Comparison of ENCODE assay signal across 26 mouse cellular contexts in the genomic region with DNA sequence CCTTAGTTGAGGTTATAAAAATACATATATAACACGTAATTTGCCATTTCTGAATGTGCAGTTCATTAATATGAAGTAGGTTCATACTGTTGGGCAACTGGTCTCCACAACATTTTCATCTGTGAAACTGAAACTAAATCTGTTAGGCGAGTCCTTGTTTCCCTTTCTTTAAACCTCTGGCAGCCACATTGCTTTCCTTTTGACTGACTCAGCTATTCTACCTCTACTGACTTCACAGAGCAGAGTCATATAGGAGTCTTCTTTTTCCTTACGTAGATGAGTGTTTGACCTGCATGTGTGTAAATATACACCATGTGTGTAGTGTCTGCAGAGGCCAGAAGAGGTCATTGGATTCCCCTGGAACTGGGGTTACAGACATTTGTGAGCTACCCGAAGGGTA.
DNase-seq lines count a peak whose midpoint lies in the region; ATAC-seq lines count a peak whose summit lies in the region.
"Had no signal": no experiment of that assay in that cellular context is flagged by ENCODE, and none has a peak within 500 bp of the region (broad histone marks: within the 10 kb centered on the region; RNA-seq: fewer than 3 reads in every experiment).

No protein-coding gene starts in this region.

- DNase-seq in urinary bladder, postnatal 36 days (ENCODE audit: low spot score in 2 of 2), result no peak
- no peak for DNase-seq in left cerebral cortex, postnatal 10 days (ENCODE audit: extremely low spot score in 1 of 2, low spot score in 2 of 2)
- DNase-seq in kidney, postnatal 10 days, result no peak
- DNase-seq: adrenal gland, postnatal 10 days; cerebellum, adult 11 months; cerebellum, adult 9-10 months; cerebellum, postnatal 36 days; forebrain, postnatal 0 days; gastrocnemius, postnatal 10 days; heart, postnatal 36 days; kidney, adult 8-10 months; kidney, postnatal 14 days; layer of hippocampus, adult 9-11 months; liver, embryonic 13.5 days; lung, adult 18-20 months; lung, postnatal 4 days; right cerebral cortex, adult 18-20 months; spleen, adult 18-20 months; thymus, postnatal 25 days had no signal

- intact Hi-C loops in left cerebral cortex, postnatal 10 days (cut with DNase I), result no loop called here

- peak; percentile 51 for ATAC-seq in CD4-positive, CD25-positive, alpha-beta regulatory T cell, adult 4 months
- ATAC-seq in activated CD4-positive, CD25-positive, alpha-beta regulatory T cell, adult 4 months, result peak; percentile 43
- peak; percentile 73 to 87 for ATAC-seq in hematopoietic stem cell, adult 5-6 weeks (replicated peaks in 1 of 2; ENCODE audit: insufficient read depth in 1 of 2, low FRiP score in 2 of 2, low TSS enrichment in 1 of 2, low read depth in 1 of 2, poor library complexity in 2 of 2, severe bottlenecking in 2 of 2)
- peak; percentile 77 for ATAC-seq in megakaryocyte progenitor cell, adult 5-6 weeks (replicated peaks; ENCODE audit: poor library complexity)
- ATAC-seq: forebrain, postnatal 0 days; intestine, embryonic 15.5 days; lung, postnatal 0 days; midbrain, embryonic 16.5 days had no signal
